Mouse (Mus musculus): ENCODE results near the gene Foxred1. TPM values are rescaled to one million over a fixed set of nuclear protein-coding genes. Genes with fewer than 3 reads are reported as not detected.

The Foxred1 gene
- polyA plus RNA-seq, 1 experiment, result 24.6 TPM

DNA sequence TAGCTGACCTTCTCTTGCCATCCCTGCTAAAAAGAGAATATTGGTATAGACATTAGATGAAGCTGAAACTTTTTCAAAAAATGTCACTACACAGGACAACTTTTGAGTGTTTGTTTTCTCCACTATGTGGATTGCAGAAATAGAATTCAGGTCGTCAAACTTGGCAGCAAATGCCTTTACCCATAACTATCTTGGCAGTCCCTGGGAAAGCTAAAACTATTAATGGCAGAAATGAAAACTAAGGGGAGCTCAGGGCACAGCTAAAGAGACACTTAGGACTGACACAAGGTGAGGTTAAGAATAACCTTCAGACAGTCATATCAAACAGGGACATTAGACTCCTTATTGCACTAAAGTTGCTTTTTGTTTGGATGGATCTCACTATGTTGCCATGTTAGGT is 7.1 kb upstream of the Foxred1 start:
- H3K4me1 ChIP-seq (ENCODE audit: control insufficient read depth, insufficient read depth, low read length), result peaks cover 3% of the 10 kb centered on the region; the same call in 1 of the 2 replicates
- H3K4me3 ChIP-seq (ENCODE audit: insufficient read depth, low read length), result no peak overlapping the region
- no peak overlapping the region for H3K27ac ChIP-seq (ENCODE audit: insufficient read depth, low read depth, low read length)
- no peak for TF ChIP-seq POLR2A (IDR thresholded peaks at IDR 0.05; ENCODE audit: borderline replicate concordance, low read depth, low read length)
- TF ChIP-seq CTCF (IDR thresholded peaks at IDR 0.05; ENCODE audit: low read depth, low read length), result no peak

DNA sequence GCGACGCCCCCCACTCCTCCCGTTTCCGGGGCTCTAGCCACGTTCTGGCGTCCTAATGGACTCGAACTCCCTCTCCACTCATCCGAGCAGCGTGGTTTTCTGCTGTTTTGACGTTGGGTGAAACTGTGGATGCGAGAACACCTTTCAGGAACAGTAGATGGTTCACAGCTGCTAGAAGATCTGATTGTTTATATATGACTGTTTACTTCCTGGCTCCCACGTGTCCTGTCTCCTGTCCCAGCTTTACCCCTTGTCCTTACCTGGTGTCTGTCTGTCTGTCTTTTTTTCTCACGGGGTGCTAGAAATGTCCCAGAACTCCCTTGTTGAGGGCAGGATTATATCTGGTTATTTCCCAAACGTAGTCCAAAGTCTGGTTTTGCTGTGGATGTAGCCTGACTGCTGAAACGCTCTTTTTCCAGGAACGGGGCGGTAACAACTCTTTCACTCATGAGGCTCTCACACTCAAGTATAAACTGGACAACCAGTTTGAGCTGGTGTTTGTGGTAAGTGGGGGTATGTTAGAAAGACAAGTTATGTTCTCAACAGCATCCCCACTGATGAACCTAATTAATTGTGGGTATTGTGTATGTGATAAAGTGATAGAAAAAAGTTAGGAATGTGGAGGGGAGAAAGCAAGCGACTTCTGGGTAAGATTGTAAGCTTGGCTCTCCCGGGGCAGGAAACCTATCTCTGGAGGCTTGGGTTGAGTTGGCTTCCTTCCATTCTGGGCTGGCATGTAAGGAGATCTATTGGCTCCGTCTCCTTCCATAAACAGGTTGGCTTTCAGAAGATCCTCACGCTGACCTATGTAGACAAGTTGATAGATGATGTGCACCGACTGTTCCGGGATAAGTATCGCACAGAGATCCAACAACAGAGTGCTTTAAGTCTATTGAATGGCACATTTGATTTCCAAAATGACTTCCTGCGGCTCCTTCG is 987 bp upstream of the Foxred1 start:
- peak overlapping the region; percentile 41 for H3K27ac ChIP-seq (ENCODE audit: insufficient read depth, low read depth, low read length)
- peaks cover 15% of the 10 kb centered on the region for H3K4me1 ChIP-seq (ENCODE audit: control insufficient read depth, insufficient read depth, low read length)
- peak overlapping the region; percentile 73 for H3K4me3 ChIP-seq (ENCODE audit: insufficient read depth, low read length)
- no peak for TF ChIP-seq POLR2A (IDR thresholded peaks at IDR 0.05; ENCODE audit: borderline replicate concordance, low read depth, low read length)
- TF ChIP-seq CTCF (IDR thresholded peaks at IDR 0.05; ENCODE audit: low read depth, low read length), result no peak

DNA sequence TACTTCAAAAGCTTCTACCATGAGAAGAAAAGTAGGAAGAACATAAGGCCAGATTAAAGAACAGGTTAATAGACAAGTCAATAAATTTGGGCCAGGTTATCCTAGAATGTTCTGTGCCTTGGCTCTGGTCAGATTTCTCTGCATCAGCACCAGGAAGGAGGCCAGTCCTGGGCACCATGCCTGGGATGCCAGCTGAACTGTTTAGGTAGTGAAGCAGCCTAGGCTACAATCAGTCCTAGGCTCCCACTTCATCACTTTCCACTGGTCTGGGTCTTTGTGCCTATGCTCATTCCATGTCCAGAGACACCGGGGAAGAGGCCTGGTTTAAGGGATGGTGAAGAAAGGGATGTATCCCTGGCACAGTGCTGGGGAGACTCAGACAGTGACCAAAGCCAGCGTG is 6.4 kb downstream of the Foxred1 start:
- Histone ChIP-seq H3K27ac (ENCODE audit: insufficient read depth, low read depth, low read length) (no peak overlapping the region), H3K4me3 (ENCODE audit: insufficient read depth, low read length) (no peak overlapping the region), H3K4me1 (ENCODE audit: control insufficient read depth, insufficient read depth, low read length) (peaks cover 3% of the 10 kb centered on the region)
- TF ChIP-seq POLR2A (IDR thresholded peaks at IDR 0.05; ENCODE audit: borderline replicate concordance, low read depth, low read length), result no peak
- TF ChIP-seq CTCF (IDR thresholded peaks at IDR 0.05; ENCODE audit: low read depth, low read length), result no peak

GRCm38 (mm10) chr9:35203536-35203935 is 7.3 kb downstream of the Foxred1 start:
- no peak for TF ChIP-seq CTCF (IDR thresholded peaks at IDR 0.05; ENCODE audit: low read depth, low read length)
- TF ChIP-seq POLR2A (IDR thresholded peaks at IDR 0.05; ENCODE audit: borderline replicate concordance, low read depth, low read length), result no peak
- peaks cover 4% of the 10 kb centered on the region; the same call in 1 of the 2 replicates for H3K4me1 ChIP-seq (ENCODE audit: control insufficient read depth, insufficient read depth, low read length)
- no peak overlapping the region for H3K4me3 ChIP-seq (ENCODE audit: insufficient read depth, low read length)
- H3K27ac ChIP-seq (ENCODE audit: insufficient read depth, low read depth, low read length), result no peak overlapping the region

DNA sequence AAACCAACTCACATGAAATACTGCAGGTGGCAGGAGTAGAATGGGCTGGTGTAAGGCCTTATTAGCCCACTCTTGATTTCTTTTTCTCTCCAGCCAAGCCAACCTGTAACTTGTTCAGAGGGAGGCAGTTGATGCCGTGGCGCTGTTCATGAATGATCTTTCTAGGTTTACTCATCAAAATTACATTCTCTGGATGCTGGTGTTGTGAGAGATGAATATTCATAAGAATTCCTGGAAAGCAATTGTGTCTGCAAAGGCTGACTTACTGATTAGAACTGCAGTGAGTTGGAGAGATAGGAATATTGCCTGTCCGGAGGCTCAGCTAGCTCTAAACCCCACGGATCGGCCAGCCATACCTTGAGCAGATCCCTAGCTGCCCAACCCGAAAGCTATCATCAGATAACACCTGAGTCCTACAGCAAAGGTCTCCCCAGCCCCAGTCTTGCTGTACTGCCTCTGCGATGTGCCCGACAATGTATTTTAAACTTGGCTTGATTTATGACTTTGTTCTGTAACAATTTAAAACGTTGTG is 10.3 kb downstream of the Foxred1 start:
- H3K4me1 ChIP-seq (ENCODE audit: control insufficient read depth, insufficient read depth, low read length), result peaks cover 9% of the 10 kb centered on the region
- H3K4me3 ChIP-seq (ENCODE audit: insufficient read depth, low read length), result no peak overlapping the region
- no peak for TF ChIP-seq CTCF (IDR thresholded peaks at IDR 0.05; ENCODE audit: low read depth, low read length)
- no peak for TF ChIP-seq POLR2A (IDR thresholded peaks at IDR 0.05; ENCODE audit: borderline replicate concordance, low read depth, low read length)
- H3K27ac ChIP-seq (ENCODE audit: insufficient read depth, low read depth, low read length), result no peak overlapping the region

- H3K4me1 ChIP-seq (ENCODE audit: control insufficient read depth, insufficient read depth, low read length), result peaks cover 9% of the 10 kb centered on the region
- TF ChIP-seq POLR2A (IDR thresholded peaks at IDR 0.05; ENCODE audit: borderline replicate concordance, low read depth, low read length) (no peak), CTCF (IDR thresholded peaks at IDR 0.05; ENCODE audit: low read depth, low read length) (peak; percentile 40; the same call in 1 of the 2 replicates)
- H3K4me3 ChIP-seq (ENCODE audit: insufficient read depth, low read length), result peak within 1 kb of the TSS; percentile 84
- peak within 1 kb of the TSS; percentile 32 for H3K27ac ChIP-seq (ENCODE audit: insufficient read depth, low read depth, low read length)
These were observed 10.9 kb downstream of the Foxred1 start, which contains the start of the genes Srpr and Tirap for GRCm38 (mm10) chr9:35199772-35200471. Gene Srpr (plus strand): TSS chr9:35200175. Gene Tirap (minus strand): TSS chr9:35200291.

GRCm38 (mm10) chr9:35198945-35199771 is 11.7 kb downstream of the Foxred1 start:
- H3K27ac ChIP-seq (ENCODE audit: insufficient read depth, low read depth, low read length), result peak overlapping the region; percentile 32

DNA sequence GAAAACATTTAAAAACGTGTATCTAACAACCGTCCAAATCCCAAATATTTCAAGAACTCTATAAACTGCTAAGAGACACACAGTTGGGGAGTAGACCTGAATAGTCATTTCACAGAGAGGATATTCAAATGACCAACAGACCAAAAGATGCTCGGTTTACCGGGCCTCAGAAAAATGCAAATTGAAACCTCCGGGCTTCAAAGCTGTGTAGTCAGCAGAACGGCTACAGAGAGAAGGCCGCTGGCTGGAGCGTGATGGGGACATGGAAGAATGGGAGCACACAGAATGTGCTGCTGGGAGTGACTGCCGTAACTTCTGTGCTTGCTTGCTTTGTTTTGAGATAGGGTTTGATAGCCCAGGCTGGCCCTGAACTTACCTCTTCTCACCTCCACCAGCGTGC is 12.5 kb downstream of the Foxred1 start:
- H3K4me1 ChIP-seq (ENCODE audit: control insufficient read depth, insufficient read depth, low read length), result peaks cover 9% of the 10 kb centered on the region
- no peak overlapping the region for H3K27ac ChIP-seq (ENCODE audit: insufficient read depth, low read depth, low read length)
- no peak overlapping the region for H3K4me3 ChIP-seq (ENCODE audit: insufficient read depth, low read length)
- TF ChIP-seq CTCF (IDR thresholded peaks at IDR 0.05; ENCODE audit: low read depth, low read length) (no peak), POLR2A (IDR thresholded peaks at IDR 0.05; ENCODE audit: borderline replicate concordance, low read depth, low read length) (no peak)

More at GRCm38 (mm10) chr9:35198945-35199771, 11.7 kb downstream of the Foxred1 start:
- TF ChIP-seq CTCF (IDR thresholded peaks at IDR 0.05; ENCODE audit: low read depth, low read length) (no peak), POLR2A (IDR thresholded peaks at IDR 0.05; ENCODE audit: borderline replicate concordance, low read depth, low read length) (0 out of 2 replicates have a peak, but pooled peaks have one; percentile 17)
- H3K4me1 ChIP-seq (ENCODE audit: control insufficient read depth, insufficient read depth, low read length), result peaks cover 9% of the 10 kb centered on the region
- peak overlapping the region; percentile 84 for H3K4me3 ChIP-seq (ENCODE audit: insufficient read depth, low read length)

- TF ChIP-seq CTCF (IDR thresholded peaks at IDR 0.05; ENCODE audit: low read depth, low read length) (no peak), POLR2A (IDR thresholded peaks at IDR 0.05; ENCODE audit: borderline replicate concordance, low read depth, low read length) (no peak)
- Histone ChIP-seq H3K4me1 (ENCODE audit: control insufficient read depth, insufficient read depth, low read length) (peaks cover 9% of the 10 kb centered on the region), H3K27ac (ENCODE audit: insufficient read depth, low read depth, low read length) (no peak overlapping the region), H3K4me3 (ENCODE audit: insufficient read depth, low read length) (no peak overlapping the region)
These were observed 13.2 kb downstream of the Foxred1 start for GRCm38 (mm10) chr9:35197625-35198024.

Measured in bone marrow macrophage, adult 2 months (primary cell).